Mouse (Mus musculus) liver, embryonic 15.5 days (tissue): ENCODE data around the gene 4931417E11Rik. TPM values are rescaled to one million over a fixed set of nuclear protein-coding genes. Genes with fewer than 3 reads are reported as not detected.

Experiments
- ATAC-seq: fragments of 200-750 bp; cut with Nextera tagmentation; 2 replicates; pipeline ENCODE4 v1.8.0; 2017; ENCODE audit warnings: moderate number of reproducible peaks, mild to moderate bottlenecking, moderate library complexity; ENCODE audit not compliant: insufficient read depth
- H3K27ac ChIP-seq: fragments of 300-500 bp; sonication (generic); replicated peaks from 2 replicates; pipeline ENCODE4 v1.5.1; 2015; ENCODE audit warnings: mild to moderate bottlenecking, inconsistent platforms
- H3K27me3 ChIP-seq: fragments of 300-500 bp; sonication (generic); 2 replicates; pipeline ENCODE4 v1.6.1; 2015; ENCODE audit warnings: mild to moderate bottlenecking, inconsistent platforms
- H3K36me3 ChIP-seq: fragments of 300-500 bp; sonication (generic); replicated peaks from 2 replicates; pipeline ENCODE4 v1.6.1; 2015; ENCODE audit warnings: moderate library complexity, mild to moderate bottlenecking, inconsistent platforms
- H3K4me1 ChIP-seq: fragments of 300-500 bp; sonication (generic); replicated peaks from 2 replicates; pipeline ENCODE4 v1.6.1; 2015; ENCODE audit warnings: inconsistent platforms
- H3K4me2 ChIP-seq: fragments of 300-500 bp; sonication (generic); 2 replicates; pipeline ENCODE4 v1.6.1; 2015; ENCODE audit warnings: moderate library complexity, mild to moderate bottlenecking, inconsistent platforms
- H3K4me3 ChIP-seq: fragments of 300-500 bp; sonication (generic); replicated peaks from 2 replicates; pipeline ENCODE4 v1.5.1; 2015; ENCODE audit warnings: mild to moderate bottlenecking, inconsistent platforms
- H3K9ac ChIP-seq: fragments of 300-500 bp; sonication (generic); 2 replicates; pipeline ENCODE4 v1.6.1; 2015; ENCODE audit warnings: moderate library complexity, mild to moderate bottlenecking, inconsistent platforms
- H3K9me3 ChIP-seq: fragments of 300-500 bp; sonication (generic); replicated peaks from 2 replicates; pipeline ENCODE4 v1.6.1; 2016; ENCODE audit warnings: inconsistent platforms
- WGBS: fragments of 180-500 bp; shearing (Covaris S2); methylation state at CpG from one replicate; pipeline ENCODE4 v1.1.7; 2015; ENCODE audit warnings: mixed read lengths; ENCODE audit not compliant: insufficient replicate concordance; 5-methylcytosine and 5-hydroxymethylcytosine counted together
- polyA plus RNA-seq: library from polyadenylated mRNA; unstranded; fragments of >200 nt; fragmentation: Nextera tagmentation; extraction: Ambion mirVana; gene quantifications from 2 replicates; pipeline ENCODE4 v1.2.1, GENCODE M21; 2015

The 4931417E11Rik gene
- polyA plus RNA-seq, 1 experiment from 2014 or later, result not detected

DNA sequence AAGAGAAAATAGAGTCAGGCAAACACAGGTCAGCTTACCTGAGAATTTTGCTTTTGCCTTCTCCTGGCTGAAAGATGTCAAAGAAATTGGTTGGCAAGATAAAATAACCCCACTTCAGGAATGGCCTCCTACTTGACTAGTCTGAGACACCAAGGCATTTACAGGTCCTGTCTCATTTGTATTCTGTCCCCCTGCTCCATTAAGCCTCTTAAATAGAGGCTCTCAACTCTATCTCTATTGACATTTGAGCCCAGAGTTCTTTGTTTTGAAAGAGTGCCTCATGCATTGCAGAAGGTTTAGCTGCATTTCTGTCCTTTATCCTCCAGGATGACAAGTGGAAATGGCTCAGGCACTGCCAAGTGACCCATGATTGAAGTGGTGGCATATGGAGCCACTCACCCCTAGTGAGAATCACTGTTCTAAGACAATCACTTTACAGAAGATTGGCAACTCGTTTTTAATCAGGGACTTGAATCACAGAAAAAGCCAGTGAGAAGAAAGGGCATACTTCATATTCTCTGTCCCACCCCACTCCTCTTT is 42.1 kb downstream of the 4931417E11Rik start:
- 14% methylated on average over 1 of the region's 1 CpGs for WGBS
- H3K4me2 ChIP-seq, result no peak overlapping the region
- ATAC-seq, result no peak

More for the DNA sequence above, 42.1 kb downstream of the 4931417E11Rik start:
- no peak overlapping the region for H3K9ac ChIP-seq
- H3K36me3 ChIP-seq, result no peaks in the 10 kb centered on the region
- no peaks in the 10 kb centered on the region for H3K4me1 ChIP-seq
- no peak overlapping the region for H3K27ac ChIP-seq
- no peaks in the 10 kb centered on the region for H3K27me3 ChIP-seq
- H3K4me3 ChIP-seq, result no peak overlapping the region
- no peaks in the 10 kb centered on the region for H3K9me3 ChIP-seq

Other genes starting within 250 kb of the 4931417E11Rik start
- 0.01 and 0.02 TPM in 2 replicates for gene Dnah6, start 248.0 kb downstream of the 4931417E11Rik start, polyA plus RNA-seq
- 130 and 131 TPM in 2 replicates for gene Suclg1, start 221.3 kb downstream of the 4931417E11Rik start, polyA plus RNA-seq